Mouse (Mus musculus) urinary bladder, postnatal 14 days (tissue): ENCODE measurements at regions not wholly inside any gene's neighbourhood (a gene's known extent, or its start where the extent isn't known, plus 50 kb on each side); places are given as distances from the start of the nearest gene placed in this dataset.

Source experiments
- DNase-seq: peaks from one replicate; pipeline ENCODE4 v3.0.0; 2021; ENCODE audit warnings: low spot score

GRCm38 (mm10) chr13:60061589-60061988 is 115.6 kb downstream of the Gas1 start:
- DNase-seq = no peak

DNA sequence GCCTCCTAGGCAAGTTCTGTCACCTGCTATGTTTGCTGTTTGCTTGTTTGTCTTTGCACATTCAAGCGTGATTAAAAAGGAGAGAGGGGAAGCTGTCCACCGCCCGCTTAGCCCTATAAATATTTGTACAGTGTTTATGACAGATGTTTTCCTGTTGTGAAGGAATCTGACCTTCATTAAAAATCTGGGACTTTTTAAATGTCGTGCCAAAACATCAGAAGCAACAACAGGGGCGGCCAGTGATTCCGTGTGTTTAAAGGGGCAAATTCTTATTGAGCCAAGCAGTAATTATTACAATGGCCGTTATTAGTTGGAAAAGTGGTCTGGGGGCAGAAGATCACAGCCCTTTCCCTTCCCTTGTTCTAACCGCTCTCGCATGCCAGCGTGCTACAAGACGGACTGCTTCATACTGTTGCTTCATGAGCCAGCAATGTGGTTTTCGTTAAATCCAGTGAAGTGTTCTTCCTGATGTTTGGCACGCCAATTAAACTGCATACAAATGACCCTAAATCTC is 119.3 kb downstream of the Gas1 start:
- no peak for DNase-seq

GRCm38 (mm10) chr13:60054531-60054930 is 122.6 kb downstream of the Gas1 start:
- no peak for DNase-seq

DNA sequence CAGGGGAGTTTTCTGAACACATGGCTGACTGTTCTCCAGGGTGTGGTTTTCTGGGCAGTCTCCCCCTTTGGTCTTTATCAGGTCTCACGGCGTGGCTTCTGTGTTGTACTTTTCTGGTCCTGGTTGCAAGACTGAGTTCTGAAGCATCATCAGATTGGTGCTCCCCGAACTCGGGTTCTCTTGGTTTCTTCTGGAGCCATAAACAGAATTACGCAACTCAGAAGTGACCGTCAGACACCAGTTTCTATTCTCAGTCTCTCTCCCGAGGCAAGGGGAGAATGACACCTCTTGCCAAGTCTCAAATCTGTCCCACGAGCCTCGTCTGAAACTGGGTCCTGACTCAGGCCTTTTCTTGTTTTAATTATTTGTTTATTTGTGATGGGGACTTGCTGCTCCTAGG is 123.1 kb downstream of the Gas1 start:
- no peak for DNase-seq

GRCm38 (mm10) chr13:60051866-60052265 is 125.3 kb downstream of the Gas1 start:
- no peak for DNase-seq

DNA sequence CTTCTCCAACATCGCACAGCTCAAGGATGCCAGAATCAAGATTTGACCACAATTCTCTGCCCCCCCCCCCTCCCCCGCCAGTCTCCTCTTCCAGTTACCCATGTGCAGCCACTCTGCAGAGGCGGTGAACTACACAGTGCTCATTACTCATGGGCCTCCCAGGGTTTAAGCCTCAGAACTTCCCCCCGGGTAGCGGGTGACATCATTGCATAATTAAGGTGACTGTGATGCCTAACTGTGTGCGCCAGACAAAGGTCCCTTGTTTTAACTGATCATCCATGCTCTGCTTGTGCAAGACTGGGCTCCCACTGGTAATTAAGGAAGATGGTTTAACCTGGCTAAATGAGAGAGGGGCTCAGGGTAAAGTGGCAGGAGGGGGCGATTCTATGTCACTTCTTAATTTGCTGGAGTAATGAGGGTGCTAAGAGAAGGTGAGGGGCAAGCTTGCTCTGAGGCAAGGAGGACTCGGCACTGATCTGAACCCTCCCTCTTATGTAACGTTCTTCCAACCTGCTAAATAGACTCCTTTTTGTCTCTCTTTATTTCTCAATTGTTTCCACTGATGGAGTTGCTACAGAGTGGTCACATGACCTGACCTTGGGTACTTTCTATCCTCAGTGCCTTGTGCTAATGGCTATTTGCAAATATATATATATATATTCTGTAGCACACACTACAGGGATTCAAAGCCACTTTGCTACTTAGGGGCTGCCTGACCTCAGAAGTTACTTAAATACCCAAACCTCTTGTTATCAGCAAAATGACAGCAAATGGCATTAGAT is 126.2 kb downstream of the Gas1 start:
- no peak for DNase-seq

GRCm38 (mm10) chr13:60049703-60050102 is 127.5 kb downstream of the Gas1 start:
- DNase-seq = no peak

DNA sequence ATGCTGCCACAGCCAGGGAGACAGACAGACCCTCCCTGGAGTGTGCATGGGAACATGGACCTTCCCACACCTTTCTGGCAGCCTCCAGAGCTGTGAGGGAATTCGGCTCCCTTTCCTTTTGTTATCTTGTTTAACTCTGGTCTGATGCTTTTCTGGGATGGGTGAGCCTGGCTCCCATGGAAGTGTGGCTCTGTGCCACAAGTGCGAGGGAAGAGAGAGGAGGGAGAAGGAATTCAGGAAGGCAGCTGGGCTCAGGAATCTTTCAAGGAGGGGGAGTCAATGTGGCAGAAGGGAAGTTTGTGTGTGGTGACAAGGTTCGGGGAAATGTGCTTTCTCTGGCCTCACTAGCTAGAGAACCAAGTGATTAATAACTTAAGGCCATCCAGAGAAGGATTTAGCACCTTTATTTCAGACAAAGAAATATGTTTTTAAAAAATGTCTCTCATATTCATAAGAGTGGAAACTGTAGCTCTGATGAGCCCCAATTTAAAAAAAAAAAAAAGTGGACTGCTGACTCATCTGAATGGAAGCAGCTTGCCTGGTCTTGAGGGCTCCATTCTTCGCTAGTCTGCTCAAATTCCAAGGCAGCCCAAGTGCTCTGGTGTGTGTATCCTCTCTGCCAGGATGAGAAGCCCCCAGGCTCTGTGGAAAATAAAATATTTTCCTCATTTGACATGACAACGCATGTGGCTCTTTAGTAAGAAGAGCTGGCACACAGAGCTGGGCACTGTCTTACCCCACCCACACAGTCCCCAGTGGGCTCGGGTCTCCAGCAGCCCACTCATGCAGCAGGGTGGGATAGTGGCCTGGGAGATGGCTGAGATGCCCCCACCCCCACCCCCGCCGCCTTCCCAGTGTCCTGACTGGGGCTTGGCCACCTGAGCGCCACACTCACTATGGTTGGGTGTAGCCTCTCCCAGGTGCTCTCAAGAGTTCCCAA is 129.1 kb downstream of the Gas1 start:
- peak; percentile 32 for DNase-seq

- no peak for DNase-seq
Measured at GRCm38 (mm10) chr13:60045752-60046151, 131.4 kb downstream of the Gas1 start.

- DNase-seq = no peak
Measured at GRCm38 (mm10) chr13:60044876-60045275, 132.3 kb downstream of the Gas1 start.

DNA sequence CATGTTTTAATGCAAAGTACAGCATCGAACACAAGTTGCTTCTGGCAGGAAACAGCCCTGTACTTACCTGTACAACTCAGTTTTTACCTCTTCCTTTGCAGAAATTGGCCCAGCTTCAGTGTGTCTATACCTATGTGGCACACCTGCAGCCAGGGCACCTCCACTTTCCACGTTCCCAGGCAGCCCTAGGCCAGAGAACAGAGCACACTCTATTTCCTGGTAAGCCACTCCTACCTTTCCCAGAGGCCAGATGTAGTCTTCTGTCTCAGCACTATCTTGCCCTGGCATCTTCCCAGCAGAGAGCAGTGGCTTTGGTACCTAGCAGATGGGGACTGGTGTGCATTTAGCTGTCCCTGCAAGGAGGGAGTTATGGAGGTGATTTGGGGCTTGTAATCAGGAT is 134.7 kb downstream of the Gas1 start:
- DNase-seq = no peak

GRCm38 (mm10) chr13:60035536-60036130 is 141.5 kb downstream of the Gas1 start:
- no peak for DNase-seq

- no peak for DNase-seq
Measured at GRCm38 (mm10) chr13:60033116-60033515, 144.0 kb downstream of the Gas1 start.

- DNase-seq = no peak
Measured at GRCm38 (mm10) chr13:60032586-60032985, 144.6 kb downstream of the Gas1 start.

- no peak for DNase-seq
Measured at GRCm38 (mm10) chr13:60029591-60029990, 147.6 kb downstream of the Gas1 start.

GRCm38 (mm10) chr13:60020175-60020487 is 157.0 kb downstream of the Gas1 start:
- no peak for DNase-seq

DNA sequence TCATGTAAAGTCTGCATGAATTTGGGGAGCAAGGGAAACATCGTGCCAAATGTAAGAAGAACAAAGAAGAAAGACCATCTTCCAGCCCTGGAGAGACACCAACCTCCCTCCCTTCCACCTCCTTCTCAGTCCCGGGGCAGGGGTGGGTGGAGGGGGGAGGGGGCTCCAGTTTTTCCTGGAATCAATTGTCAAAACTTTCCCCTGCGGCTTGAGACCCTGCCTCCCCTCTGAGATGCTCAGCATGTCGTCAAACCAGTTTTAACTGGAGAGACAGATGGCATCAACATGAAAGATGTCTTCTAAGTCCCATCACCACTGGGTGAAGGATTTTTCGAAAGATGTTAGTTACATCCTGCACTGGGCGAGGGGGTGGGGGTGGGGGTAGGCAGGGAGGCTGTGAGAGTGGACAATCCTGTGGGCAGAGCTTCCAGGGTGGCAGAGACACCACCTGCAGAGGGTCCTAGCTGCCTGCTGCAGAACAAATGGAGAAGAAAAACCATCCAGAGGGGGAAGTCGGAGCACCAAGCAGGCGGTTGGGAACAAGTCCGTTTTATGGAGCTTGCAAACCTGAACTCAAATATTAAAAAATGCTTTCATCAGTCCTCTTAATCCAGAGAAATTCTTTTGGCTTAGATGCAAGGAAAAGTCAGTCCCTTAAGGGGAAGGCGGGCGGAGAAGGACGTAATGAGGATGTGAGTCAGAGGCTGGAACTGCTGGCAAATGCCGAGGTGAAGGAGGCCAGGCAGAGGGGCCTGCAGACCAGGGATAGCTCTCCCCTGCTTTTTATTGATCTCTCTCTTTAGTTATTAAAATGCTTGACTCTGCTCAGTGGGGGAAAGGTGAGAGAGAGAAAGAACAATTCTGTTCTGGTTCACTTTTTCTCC is 157.6 kb downstream of the Gas1 start:
- peak; percentile 72 for DNase-seq

GRCm38 (mm10) chr13:60015854-60016366 is 161.3 kb downstream of the Gas1 start:
- DNase-seq = peak; percentile 26

DNA sequence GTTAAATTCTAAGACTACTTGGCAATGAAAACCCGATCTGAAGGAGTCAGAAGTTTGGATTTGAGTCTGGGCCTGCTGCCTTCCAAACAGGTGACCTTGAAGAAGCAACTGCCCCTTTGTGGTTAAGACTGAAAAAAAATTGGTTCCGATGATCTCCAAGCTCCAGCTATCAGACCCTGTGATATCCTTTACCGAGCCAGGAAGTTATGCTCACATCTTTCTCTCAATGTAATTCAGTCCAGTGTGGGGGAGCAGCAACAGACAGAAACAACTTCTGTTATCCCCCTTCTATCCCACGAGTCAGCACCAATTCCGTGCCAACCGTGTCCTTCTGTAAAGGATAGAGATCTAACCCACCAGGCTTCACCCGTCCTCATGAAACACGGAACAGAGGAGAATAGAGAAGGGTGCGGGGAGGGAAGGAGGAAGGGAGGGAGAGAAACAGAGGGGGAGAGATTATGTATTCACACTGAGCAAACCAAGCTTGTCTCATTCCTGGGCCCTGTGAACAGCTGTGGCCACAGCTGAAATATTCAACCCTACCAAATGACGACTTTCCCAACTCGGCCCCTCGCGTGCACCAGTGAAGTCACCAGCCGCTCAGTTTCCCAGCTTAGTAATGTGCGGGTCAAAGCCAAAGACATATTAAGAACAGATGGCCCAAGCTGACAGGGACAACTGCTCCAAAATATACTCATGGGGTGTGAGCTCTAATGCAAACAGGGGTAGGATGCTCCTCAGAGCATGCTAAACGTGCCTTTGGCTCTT is 164.9 kb downstream of the Gas1 start:
- DNase-seq = peak; percentile 29

DNA sequence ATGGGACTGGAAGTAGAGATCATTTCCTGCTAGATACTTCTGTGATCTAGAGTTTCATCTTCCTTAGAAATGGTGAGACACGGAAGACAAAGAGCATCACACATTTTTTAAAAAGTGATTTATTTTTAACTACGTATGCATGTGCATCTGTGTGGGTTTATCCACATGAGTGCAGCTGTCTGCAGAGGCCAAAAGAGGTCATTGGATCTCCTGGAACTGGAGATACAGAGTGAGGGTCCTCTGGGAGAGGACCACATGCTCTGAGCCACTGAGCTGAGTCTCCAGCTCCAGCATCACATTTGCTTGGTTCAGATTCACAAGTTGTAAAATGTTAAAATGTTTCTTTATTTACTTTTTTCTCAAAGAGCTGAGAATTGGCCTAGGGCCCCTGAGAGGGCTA is 166.1 kb downstream of the Gas1 start:
- DNase-seq = no peak

GRCm38 (mm10) chr13:60007593-60007992 is 169.6 kb downstream of the Gas1 start:
- peak; percentile 44 for DNase-seq
